Mouse (Mus musculus) stomach, postnatal 0 days (tissue): ENCODE results near the gene Atxn2.

Experiments
- CTCF ChIP-seq: IDR thresholded peaks from 2 replicates; pipeline ENCODE4 v1.5.1; 2016; ENCODE audit warnings: antibody characterized with exemption, low read depth, mild to moderate bottlenecking, moderate library complexity
- EP300 ChIP-seq: optimal IDR thresholded peaks from 2 replicates; pipeline ENCODE3; 2016; ENCODE audit warnings: antibody characterized with exemption

DNA sequence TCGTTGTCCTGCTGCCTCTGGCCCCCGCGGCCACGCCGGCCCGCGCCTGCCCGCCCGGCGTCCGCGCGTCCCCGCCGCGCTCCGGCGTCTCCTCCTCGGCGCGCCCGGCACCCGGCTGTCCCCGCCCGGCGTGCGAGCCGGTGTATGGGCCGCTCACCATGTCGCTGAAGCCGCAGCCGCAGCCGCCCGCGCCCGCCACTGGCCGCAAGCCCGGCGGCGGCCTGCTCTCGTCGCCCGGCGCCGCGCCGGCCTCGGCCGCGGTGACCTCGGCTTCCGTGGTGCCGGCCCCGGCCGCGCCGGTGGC is 743 bp downstream of the Atxn2 start:
- TF ChIP-seq CTCF: no peak
- no peak for TF ChIP-seq EP300
